Mouse (Mus musculus) cerebellum, adult 2 months (tissue): ENCODE measurements around the gene Sarnp.

Experiments
- CTCF ChIP-seq: fragments of 200-500 bp; IDR thresholded peaks from 2 replicates; pipeline ENCODE4 v1.5.1; 2011; ENCODE audit warnings: low read depth, mild to moderate bottlenecking, control low read depth, low read length, moderate library complexity, borderline replicate concordance; ENCODE audit not compliant: insufficient read depth
- POLR2A ChIP-seq: fragments of 200-500 bp; IDR thresholded peaks from 2 replicates; pipeline ENCODE4 v1.6.1; 2011; ENCODE audit warnings: low read length, control low read depth, borderline replicate concordance; ENCODE audit not compliant: insufficient read depth

GRCm38 (mm10) chr10:128861176-128861575, 44.0 kb downstream of the Sarnp start:
- TF ChIP-seq CTCF (no peak), POLR2A (no peak)
